Mouse (Mus musculus): ENCODE data around the gene Plekhs1. TPM values are rescaled to one million over a fixed set of nuclear protein-coding genes. Genes with fewer than 3 reads are reported as not detected.

The Plekhs1 gene
- polyA plus RNA-seq (2012; rRNA removed; ENCODE audit: low replicate concordance), result 0.21 and 62.0 TPM in 2 replicates

GRCm38 (mm10) chr19:56461522-56462101 is at the start of gene Plekhs1:
Plekhs1 (plus strand) TSS chr19:56461640.

Other genes with a start within 250 kb of the Plekhs1 start
- 0.07 and 0.94 TPM in 2 replicates for gene Habp2, start 174.5 kb upstream of the Plekhs1 start, polyA plus RNA-seq (2012; rRNA removed; ENCODE audit: low replicate concordance)
- 0.16 and 0.24 TPM in 2 replicates for gene Nrap, start 71.6 kb upstream of the Plekhs1 start, polyA plus RNA-seq (2012; rRNA removed; ENCODE audit: low replicate concordance)
- 18.5 and 21.2 TPM in 2 replicates for gene Casp7, start 64.5 kb upstream of the Plekhs1 start, polyA plus RNA-seq (2012; rRNA removed; ENCODE audit: low replicate concordance)
- 6.0 and 10.6 TPM in 2 replicates for gene Dclre1a, start 86.6 kb downstream of the Plekhs1 start, polyA plus RNA-seq (2012; rRNA removed; ENCODE audit: low replicate concordance)
- gene Nhlrc2, start 86.6 kb downstream of the Plekhs1 start, polyA plus RNA-seq (2012; rRNA removed; ENCODE audit: low replicate concordance), result 7.6 and 14.5 TPM in 2 replicates